Mouse (Mus musculus) liver, embryonic 16.5 days (tissue): ENCODE data around the gene Ppp4c. TPM values are rescaled to one million over a fixed set of nuclear protein-coding genes. Genes with fewer than 3 reads are reported as not detected.

Source experiments
- ATAC-seq: fragments of 200-750 bp; cut with Nextera tagmentation; 2 replicates; pipeline ENCODE4 v1.8.0; 2017; ENCODE audit warnings: low read depth, mild to moderate bottlenecking, moderate number of reproducible peaks, moderate library complexity
- H3K27ac ChIP-seq: fragments of 300-500 bp; sonication (generic); 2 replicates; pipeline ENCODE4 v1.5.1; 2014; ENCODE audit warnings: mild to moderate bottlenecking, low read length
- H3K27me3 ChIP-seq: fragments of 300-500 bp; sonication (generic); 2 replicates; pipeline ENCODE4 v1.6.1; 2014; ENCODE audit warnings: low read depth, low read length, mixed read lengths; ENCODE audit not compliant: control insufficient read depth, insufficient read depth
- H3K36me3 ChIP-seq: fragments of 300-500 bp; sonication (generic); 2 replicates; pipeline ENCODE4 v1.6.1; 2014; ENCODE audit warnings: mild to moderate bottlenecking; ENCODE audit not compliant: control insufficient read depth, insufficient read depth
- H3K4me1 ChIP-seq: fragments of 300-500 bp; sonication (generic); 2 replicates; pipeline ENCODE4 v1.6.1; 2014; ENCODE audit warnings: low read depth, low read length, mixed read lengths; ENCODE audit not compliant: control insufficient read depth
- H3K4me2 ChIP-seq: fragments of 300-500 bp; sonication (generic); 2 replicates; pipeline ENCODE4 v1.6.1; 2014; ENCODE audit warnings: low read depth, low read length, mixed read lengths
- H3K4me3 ChIP-seq: fragments of 300-500 bp; sonication (generic); 2 replicates; pipeline ENCODE4 v1.5.1; 2014; ENCODE audit warnings: low read depth, mild to moderate bottlenecking, low read length
- H3K9ac ChIP-seq: fragments of 300-500 bp; sonication (generic); 2 replicates; pipeline ENCODE4 v1.6.1; 2014; ENCODE audit warnings: low read depth, low read length
- H3K9me3 ChIP-seq: fragments of 300-500 bp; sonication (generic); replicated peaks from 2 replicates; pipeline ENCODE4 v1.6.1; 2016; ENCODE audit warnings: low read length; ENCODE audit not compliant: control insufficient read depth
- WGBS: fragments of 180-500 bp; shearing (Covaris S2); extraction: QIAGEN DNeasy Blood & Tissue Kit; methylation state at CpG from one replicate; pipeline ENCODE4 v1.1.7; 2014; ENCODE audit not compliant: insufficient replicate concordance; 5-methylcytosine and 5-hydroxymethylcytosine counted together
- polyA plus RNA-seq: library from polyadenylated mRNA; unstranded; fragments of >200 nt; fragmentation: Nextera tagmentation; extraction: Ambion mirVana; gene quantifications from 2 replicates; pipeline ENCODE4 v1.2.1, GENCODE M21; 2015

Gene Ppp4c
- polyA plus RNA-seq, 1 experiment from 2014 or later: 82.2 TPM

GRCm38 (mm10) chr7:126754866-126755265 is 37.4 kb downstream of the Ppp4c start:
- H3K27ac ChIP-seq: no peak overlapping the region
- no peak overlapping the region for H3K4me3 ChIP-seq
- WGBS: 3% methylated on average over 9 of the region's 9 CpGs

GRCm38 (mm10) chr7:126749582-126750343 is 42.5 kb downstream of the Ppp4c start:
- H3K4me1 ChIP-seq: peaks cover 8% of the 10 kb centered on the region
- WGBS: 83% methylated on average over 17 of the region's 17 CpGs
- ATAC-seq: no peak
- no peaks in the 10 kb centered on the region for H3K9me3 ChIP-seq
- no peaks in the 10 kb centered on the region for H3K27me3 ChIP-seq
- no peak overlapping the region for H3K4me2 ChIP-seq
- H3K9ac ChIP-seq: no peak overlapping the region
- no peaks in the 10 kb centered on the region for H3K36me3 ChIP-seq
- H3K27ac ChIP-seq: no peak overlapping the region
- H3K4me3 ChIP-seq: no peak overlapping the region

More at GRCm38 (mm10) chr7:126754866-126755265, 37.4 kb downstream of the Ppp4c start:
- peak; percentile 37; the same call in 1 of the 2 replicates for ATAC-seq
- H3K27me3 ChIP-seq: no peaks in the 10 kb centered on the region
- peaks cover 9% of the 10 kb centered on the region for H3K4me1 ChIP-seq
- no peaks in the 10 kb centered on the region for H3K36me3 ChIP-seq
- H3K4me2 ChIP-seq: peak overlapping the region; percentile 22; the same call in 1 of the 2 replicates
- H3K9ac ChIP-seq: no peak overlapping the region
- no peaks in the 10 kb centered on the region for H3K9me3 ChIP-seq

GRCm38 (mm10) chr7:126748824-126749223 is 43.5 kb downstream of the Ppp4c start:
- WGBS: 63% methylated on average over 7 of the region's 7 CpGs
- Histone ChIP-seq H3K9me3 (no peaks in the 10 kb centered on the region), H3K36me3 (no peaks in the 10 kb centered on the region), H3K9ac (no peak overlapping the region), H3K27ac (no peak overlapping the region), H3K27me3 (no peaks in the 10 kb centered on the region), H3K4me3 (no peak overlapping the region), H3K4me2 (no peak overlapping the region), H3K4me1 (peaks cover 8% of the 10 kb centered on the region)
- no peak for ATAC-seq

GRCm38 (mm10) chr7:126746798-126747197 is 45.5 kb downstream of the Ppp4c start:
- Histone ChIP-seq H3K4me1 (peaks cover 8% of the 10 kb centered on the region), H3K36me3 (no peaks in the 10 kb centered on the region), H3K9ac (no peak overlapping the region), H3K4me2 (peak overlapping the region; percentile 44), H3K9me3 (no peaks in the 10 kb centered on the region), H3K27ac (peak overlapping the region; percentile 78), H3K27me3 (no peaks in the 10 kb centered on the region), H3K4me3 (peak overlapping the region; percentile 33)
- ATAC-seq: peak; percentile 81
- WGBS: 7% methylated on average over 6 of the region's 6 CpGs

GRCm38 (mm10) chr7:126746066-126746465 is 46.2 kb downstream of the Ppp4c start:
- peak overlapping the region; percentile 78 for H3K27ac ChIP-seq
- peak overlapping the region; percentile 33 for H3K4me3 ChIP-seq
- H3K9me3 ChIP-seq: no peaks in the 10 kb centered on the region
- H3K4me2 ChIP-seq: peak overlapping the region; percentile 44
- H3K27me3 ChIP-seq: no peaks in the 10 kb centered on the region
- no peaks in the 10 kb centered on the region for H3K36me3 ChIP-seq
- no peak overlapping the region for H3K9ac ChIP-seq
- WGBS: 28% methylated on average over 12 of the region's 12 CpGs
- ATAC-seq: peak; percentile 63
- peaks cover 8% of the 10 kb centered on the region for H3K4me1 ChIP-seq

GRCm38 (mm10) chr7:126741964-126742482 is 50.3 kb downstream of the Ppp4c start:
- H3K9ac ChIP-seq: no peak overlapping the region
- WGBS: 78% methylated on average over 13 of the region's 13 CpGs

GRCm38 (mm10) chr7:126741452-126741851 is 50.8 kb downstream of the Ppp4c start:
- 62% methylated on average over 5 of the region's 5 CpGs for WGBS

More at GRCm38 (mm10) chr7:126741964-126742482, 50.3 kb downstream of the Ppp4c start:
- H3K36me3 ChIP-seq: no peaks in the 10 kb centered on the region
- H3K27ac ChIP-seq: no peak overlapping the region
- H3K27me3 ChIP-seq: no peaks in the 10 kb centered on the region
- no peaks in the 10 kb centered on the region for H3K4me1 ChIP-seq
- no peak overlapping the region for H3K4me2 ChIP-seq
- H3K4me3 ChIP-seq: no peak overlapping the region
- H3K9me3 ChIP-seq: no peaks in the 10 kb centered on the region
- no peak for ATAC-seq

GRCm38 (mm10) chr7:126740977-126741376 is 51.3 kb downstream of the Ppp4c start:
- Histone ChIP-seq H3K4me3 (no peak overlapping the region), H3K9ac (no peak overlapping the region), H3K27me3 (no peaks in the 10 kb centered on the region), H3K27ac (no peak overlapping the region), H3K4me2 (no peak overlapping the region), H3K9me3 (no peaks in the 10 kb centered on the region), H3K36me3 (no peaks in the 10 kb centered on the region), H3K4me1 (no peaks in the 10 kb centered on the region)
- no peak for ATAC-seq
- WGBS: 44% methylated on average over 5 of the region's 5 CpGs

More at GRCm38 (mm10) chr7:126741452-126741851, 50.8 kb downstream of the Ppp4c start:
- no peaks in the 10 kb centered on the region for H3K36me3 ChIP-seq
- no peaks in the 10 kb centered on the region for H3K9me3 ChIP-seq
- no peak overlapping the region for H3K4me3 ChIP-seq
- no peak overlapping the region for H3K9ac ChIP-seq
- no peaks in the 10 kb centered on the region for H3K27me3 ChIP-seq
- no peaks in the 10 kb centered on the region for H3K4me1 ChIP-seq
- H3K27ac ChIP-seq: no peak overlapping the region
- H3K4me2 ChIP-seq: no peak overlapping the region
- ATAC-seq: no peak

- WGBS: 69% methylated on average over 13 of the region's 13 CpGs
- no peaks in the 10 kb centered on the region for H3K27me3 ChIP-seq
- H3K4me1 ChIP-seq: no peaks in the 10 kb centered on the region
- ATAC-seq: no peak
- H3K4me3 ChIP-seq: no peak overlapping the region
- no peaks in the 10 kb centered on the region for H3K9me3 ChIP-seq
- H3K36me3 ChIP-seq: no peaks in the 10 kb centered on the region
- H3K9ac ChIP-seq: no peak overlapping the region
- no peak overlapping the region for H3K27ac ChIP-seq
- no peak overlapping the region for H3K4me2 ChIP-seq
Observed at GRCm38 (mm10) chr7:126740132-126740735, 52.1 kb downstream of the Ppp4c start.
